ENCODE assay signal across 38 mouse cellular contexts in the genomic region with DNA sequence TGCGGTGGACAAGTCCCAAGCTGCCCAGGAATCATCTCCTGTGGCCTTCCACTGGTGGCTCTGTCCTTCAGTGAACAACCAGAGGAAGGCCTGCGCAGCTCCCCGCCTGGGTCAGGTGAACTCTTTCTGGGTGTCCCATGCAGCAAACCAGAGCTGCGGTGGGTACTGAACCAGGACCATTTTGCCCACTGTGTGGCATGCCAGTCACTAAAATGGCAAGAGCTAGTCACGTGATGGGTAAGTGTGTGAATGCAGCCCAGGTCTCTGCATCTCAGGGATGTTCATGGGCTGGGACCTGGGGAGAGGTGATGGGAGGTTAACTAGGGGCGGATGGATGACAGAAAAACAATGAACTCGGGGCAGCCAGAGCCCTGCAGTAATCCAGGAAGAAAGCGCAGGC. TPM values are rescaled to one million over a fixed set of nuclear protein-coding genes. Genes with fewer than 3 reads are reported as not detected.
"Had no signal": no experiment of that assay in that cellular context is flagged by ENCODE, and none has a peak within 500 bp of the region (broad histone marks: within the 10 kb centered on the region; RNA-seq: fewer than 3 reads in every experiment).

No protein-coding gene starts in this region.

- H3K27me3 ChIP-seq: heart, embryonic 13.5 days; heart, embryonic 15.5 days; hindbrain, embryonic 13.5 days; hindbrain, embryonic 15.5 days; kidney, embryonic 15.5 days had no signal

- ATAC-seq: hindbrain, postnatal 0 days; intestine, embryonic 16.5 days had no signal

- H3K4me1 ChIP-seq: hindbrain, embryonic 15.5 days had no signal

- H3K4me3 ChIP-seq: heart, adult 2 months; heart, embryonic 13.5 days; heart, embryonic 15.5 days; hindbrain, embryonic 13.5 days; hindbrain, embryonic 15.5 days; kidney, embryonic 15.5 days; limb, embryonic 10.5 days; limb, embryonic 12.5 days had no signal

- H3K9me3 ChIP-seq: heart, embryonic 13.5 days; heart, embryonic 15.5 days; hindbrain, embryonic 13.5 days; hindbrain, embryonic 15.5 days; kidney, embryonic 15.5 days; limb, embryonic 10.5 days; limb, embryonic 12.5 days had no signal

- H3K36me3 ChIP-seq: heart, embryonic 13.5 days; heart, embryonic 15.5 days; hindbrain, embryonic 13.5 days; hindbrain, embryonic 15.5 days; kidney, embryonic 15.5 days; limb, embryonic 10.5 days; limb, embryonic 12.5 days had no signal

- H3K27ac ChIP-seq: heart, adult 2 months; heart, embryonic 13.5 days; heart, embryonic 15.5 days; hindbrain, embryonic 13.5 days; hindbrain, embryonic 15.5 days; hindbrain, postnatal 0 days; kidney, embryonic 15.5 days; kidney, postnatal 0 days; limb, embryonic 10.5 days; limb, embryonic 12.5 days had no signal

- DNase-seq: gastrocnemius, postnatal 14 days; gastrocnemius, postnatal 36 days; heart, adult 2 months; heart, postnatal 14 days; heart, postnatal 36 days; kidney, adult 11 months; kidney, adult 2 months; kidney, adult 9 months; kidney, postnatal 14 days; kidney, postnatal 36 days; layer of hippocampus, adult 9-11 months; layer of hippocampus, postnatal 36 days; liver had no signal

- H3K9ac ChIP-seq: heart, embryonic 13.5 days; heart, embryonic 15.5 days; hindbrain, embryonic 13.5 days; hindbrain, embryonic 15.5 days; kidney, embryonic 15.5 days; limb, embryonic 12.5 days had no signal

RNA-seq across cellular contexts. Expression of gene Bpi, which starts 12.1 kb away (rescaled TPM):
- total RNA-seq: gastrocnemius, adult 18-20 months; gastrocnemius, adult 8-10 months; gastrocnemius, postnatal 14 days; gastrocnemius, postnatal 36 days; heart, postnatal 14 days; heart, postnatal 36 days; hematopoietic stem cell, adult 5-6 weeks; hindbrain, postnatal 0 days; layer of hippocampus, adult 18-20 months; layer of hippocampus, adult 8-10 months; layer of hippocampus, postnatal 14 days; layer of hippocampus, postnatal 36 days; left cerebral cortex, adult 18-20 months; left cerebral cortex, postnatal 14 days; left cerebral cortex, postnatal 36 days had no signal
- polyA plus RNA-seq: heart, adult 2 months; heart, embryonic 11.5 days; heart, embryonic 13.5 days; heart, embryonic 15.5 days; heart, postnatal 0 days; hindbrain, embryonic 11.5 days; hindbrain, embryonic 13.5 days; hindbrain, embryonic 15.5 days; hindbrain, postnatal 0 days; intestine, embryonic 14.5 days; intestine, embryonic 16.5 days; large intestine, adult 2 months; limb, embryonic 10.5 days; limb, embryonic 12.5 days; liver, embryonic 11.5 days had no signal

RNA-seq across cellular contexts. Expression of gene D630003M21Rik, which starts 41.0 kb away (rescaled TPM):
- total RNA-seq: hematopoietic stem cell, adult 5-6 weeks had no signal
